Mouse (Mus musculus) embryonic fibroblast, embryonic 13.5 days (primary cell): ENCODE measurements around the gene Fam129a. TPM values are rescaled to one million over a fixed set of nuclear protein-coding genes. Genes with fewer than 3 reads are reported as not detected.
"Not testable (repeated sequence)": the region's sequence is repeated elsewhere in the genome, so short reads cannot be mapped to it uniquely, and the experiment has no call there.

Experiments
- H3K27ac ChIP-seq: 2 replicates; pipeline ENCODE4 v1.5.1; 2012; ENCODE audit warnings: low read length, control low read depth, inconsistent platforms; ENCODE audit not compliant: insufficient read depth
- H3K4me1 ChIP-seq: 2 replicates; pipeline ENCODE4 v1.6.1; 2011; ENCODE audit warnings: low read length; ENCODE audit not compliant: control insufficient read depth, insufficient read depth
- H3K4me3 ChIP-seq: 2 replicates; pipeline ENCODE4 v1.5.1; 2011; ENCODE audit warnings: mild to moderate bottlenecking, control low read depth, low read length; ENCODE audit not compliant: insufficient read depth
- CTCF ChIP-seq: IDR thresholded peaks from 2 replicates; pipeline ENCODE4 v1.5.1; 2011; ENCODE audit warnings: mild to moderate bottlenecking, control low read depth, low read length, moderate library complexity, borderline replicate concordance; ENCODE audit not compliant: insufficient read depth
- POLR2A ChIP-seq: IDR thresholded peaks from 2 replicates; pipeline ENCODE4 v1.6.1; 2011; ENCODE audit warnings: low read depth, mild to moderate bottlenecking, control low read depth, low read length, moderate library complexity
- polyA plus RNA-seq: library from polyadenylated mRNA; stranded (reverse); fragments of >200 nt; gene quantifications from 2 replicates; pipeline ENCODE4 v1.2.4, GENCODE M21; 2011; ENCODE audit warnings: low read depth; ENCODE audit not compliant: missing spikeins, insufficient read length

Fam129a gene
- polyA plus RNA-seq, 1 experiment = 81.6 TPM

DNA sequence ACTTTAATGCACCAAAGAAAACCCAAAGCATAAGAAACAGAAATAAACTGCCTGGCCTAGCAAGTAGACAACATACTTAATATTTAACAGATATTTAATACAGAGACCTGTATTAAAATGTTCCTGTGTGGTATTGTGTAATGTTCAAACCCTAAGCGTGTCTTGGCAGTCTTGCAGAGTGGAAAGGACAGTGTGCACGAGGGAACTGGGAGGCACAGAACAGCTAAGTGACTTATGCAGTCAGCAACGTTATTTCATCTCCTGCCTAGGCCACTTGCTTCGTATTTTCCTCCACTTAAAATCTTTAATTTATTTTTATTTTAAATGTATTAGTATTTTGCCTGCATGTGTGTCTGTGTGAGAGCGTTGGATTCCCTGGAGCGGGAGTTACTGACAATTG, 119.1 kb downstream of the Fam129a start:
- Histone ChIP-seq H3K4me3 (no peak overlapping the region), H3K27ac (peak overlapping the region; percentile 53; the same call in 1 of the 2 replicates), H3K4me1 (peaks cover 44% of the 10 kb centered on the region)
- no peak for TF ChIP-seq POLR2A
- TF ChIP-seq CTCF = no peak

DNA sequence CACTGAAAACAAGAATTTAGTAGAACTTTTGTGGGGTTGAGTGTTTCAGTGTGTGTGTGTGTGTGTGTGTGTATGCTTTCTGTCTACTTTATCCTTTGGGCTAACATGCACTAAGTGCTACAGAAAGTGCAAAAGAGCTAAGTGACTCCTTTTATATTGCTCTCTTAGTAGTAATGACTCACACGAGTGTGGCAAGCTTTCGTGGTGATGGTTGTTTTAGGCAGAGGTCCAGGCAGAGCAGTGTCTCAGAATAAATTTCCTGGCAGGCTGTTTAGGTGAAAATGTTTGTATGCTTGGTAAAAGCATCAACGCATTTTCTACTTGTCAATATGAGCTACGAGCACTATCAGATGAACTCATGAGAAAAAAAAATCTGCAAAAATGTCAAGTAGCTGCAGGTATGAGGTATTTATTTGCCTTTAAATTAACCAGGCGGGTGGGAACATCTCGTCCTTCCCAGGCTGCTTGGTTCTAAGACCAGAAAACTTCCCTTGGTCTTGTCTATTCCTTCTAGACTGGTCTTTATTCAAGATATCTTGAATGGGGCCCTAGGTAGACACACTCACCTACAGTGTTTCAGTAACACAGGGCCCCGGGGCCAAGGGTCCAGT, 119.7 kb downstream of the Fam129a start:
- TF ChIP-seq CTCF (no peak), POLR2A (no peak)

DNA sequence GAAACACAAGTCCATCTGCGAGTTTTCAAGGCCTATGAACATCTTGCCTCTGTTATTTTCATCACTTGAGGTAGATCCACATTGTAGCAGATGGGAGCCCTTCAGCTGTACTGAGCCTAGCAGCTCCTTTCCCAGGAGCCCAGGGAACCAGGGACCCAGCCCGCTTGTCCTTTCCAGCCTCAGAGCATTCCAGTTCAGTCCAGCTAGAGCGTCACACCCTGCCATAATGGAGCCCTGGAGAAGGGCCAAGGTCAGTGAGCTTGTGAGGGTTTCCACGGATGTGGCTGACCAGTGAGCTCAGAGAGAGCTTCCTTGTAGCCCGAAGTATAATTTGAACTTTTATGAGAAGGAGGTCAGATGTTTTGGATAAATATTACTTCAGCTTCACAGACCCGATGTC, 121.9 kb downstream of the Fam129a start:
- H3K4me3 ChIP-seq, H3K27ac ChIP-seq: not testable (repeated sequence)
- peaks cover 30% of the 10 kb centered on the region for H3K4me1 ChIP-seq

More for the DNA sequence above, 119.7 kb downstream of the Fam129a start:
- H3K4me3 ChIP-seq = no peak overlapping the region
- peak overlapping the region; percentile 53; the same call in 1 of the 2 replicates for H3K27ac ChIP-seq
- H3K4me1 ChIP-seq = peaks cover 38% of the 10 kb centered on the region

DNA sequence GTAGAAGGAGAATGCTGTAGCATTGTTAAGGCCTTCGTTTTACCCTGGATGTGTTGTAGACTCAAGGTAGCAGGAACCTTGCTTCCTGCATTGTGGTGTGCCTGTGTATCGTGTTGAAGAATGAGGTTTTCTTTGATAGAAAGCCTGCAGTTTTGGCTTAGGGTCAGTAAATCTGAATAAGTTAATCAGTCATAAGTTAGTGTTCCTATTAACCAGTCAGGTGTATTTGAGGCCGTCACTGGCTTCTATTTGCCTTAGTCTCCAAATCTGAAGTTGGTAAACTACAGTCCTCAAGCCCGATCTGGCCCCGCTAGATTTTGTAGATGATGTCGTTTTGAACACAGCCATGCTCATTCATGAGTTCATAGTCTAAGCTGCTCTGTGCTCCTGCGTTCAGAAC, 125.8 kb downstream of the Fam129a start:
- Histone ChIP-seq H3K27ac (no peak overlapping the region), H3K4me1 (peaks cover 11% of the 10 kb centered on the region), H3K4me3 (no peak overlapping the region)
- no peak for TF ChIP-seq POLR2A
- TF ChIP-seq CTCF = no peak

DNA sequence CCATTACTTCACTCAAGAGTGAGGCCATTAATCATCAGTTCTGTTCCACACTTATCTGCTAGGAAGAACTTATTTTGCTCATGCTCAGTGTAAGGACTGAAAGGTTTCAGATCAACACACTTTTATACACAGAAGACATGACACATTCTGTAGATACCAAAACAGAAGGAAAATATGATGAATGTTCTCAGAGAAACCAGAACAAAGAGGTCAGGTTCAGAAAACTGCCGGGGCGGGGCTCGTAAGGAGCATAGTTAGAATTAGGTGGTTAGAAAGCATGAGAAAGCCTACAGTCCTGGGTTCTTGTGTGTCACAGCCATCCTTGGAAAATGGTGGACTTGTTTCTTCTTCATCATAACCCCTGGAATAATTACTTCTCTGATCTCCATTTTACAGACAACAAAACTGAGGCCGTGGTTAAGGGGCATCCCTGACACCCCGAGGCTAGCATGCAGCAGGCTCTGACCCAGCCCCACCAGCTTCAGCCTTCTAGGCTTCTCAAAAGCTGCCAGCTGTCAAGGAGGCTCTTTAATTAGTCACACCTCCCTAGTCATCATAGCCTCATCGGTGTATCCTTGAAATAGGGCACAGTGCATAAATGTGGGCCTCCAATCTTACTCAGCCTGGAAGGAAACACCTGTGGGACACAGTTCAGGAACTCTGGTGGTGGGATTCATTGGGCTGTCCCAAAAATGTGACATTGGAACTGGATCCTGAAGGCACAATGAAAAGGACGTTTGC, 127.1 kb downstream of the Fam129a start:
- Histone ChIP-seq H3K27ac (no peak overlapping the region), H3K4me3 (no peak overlapping the region), H3K4me1 (peaks cover 3% of the 10 kb centered on the region; the same call in 1 of the 2 replicates)
- TF ChIP-seq CTCF (no peak), POLR2A (no peak)

DNA sequence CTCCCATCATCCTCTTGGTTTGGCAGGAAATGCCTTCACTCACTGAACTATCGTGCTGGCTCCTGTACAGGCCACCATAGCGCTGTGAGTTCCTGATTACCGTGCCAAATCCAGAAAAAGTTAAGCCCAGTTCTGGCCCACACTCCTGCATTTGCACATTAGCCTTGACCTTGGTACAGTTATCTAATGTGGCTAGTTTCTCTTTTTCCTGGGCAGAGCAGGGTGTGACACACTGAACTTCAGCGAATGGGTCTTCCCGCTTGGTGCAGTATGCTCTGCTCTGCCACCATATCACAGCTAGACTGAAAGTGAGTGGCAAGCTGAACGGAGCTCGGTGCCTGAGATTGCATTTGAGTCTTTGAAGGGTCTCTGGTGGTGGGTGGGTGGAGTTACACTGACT, 128.4 kb downstream of the Fam129a start:
- no peak overlapping the region for H3K27ac ChIP-seq
- H3K4me1 ChIP-seq = no peaks in the 10 kb centered on the region
- H3K4me3 ChIP-seq = no peak overlapping the region
- TF ChIP-seq POLR2A (no peak), CTCF (no peak)

DNA sequence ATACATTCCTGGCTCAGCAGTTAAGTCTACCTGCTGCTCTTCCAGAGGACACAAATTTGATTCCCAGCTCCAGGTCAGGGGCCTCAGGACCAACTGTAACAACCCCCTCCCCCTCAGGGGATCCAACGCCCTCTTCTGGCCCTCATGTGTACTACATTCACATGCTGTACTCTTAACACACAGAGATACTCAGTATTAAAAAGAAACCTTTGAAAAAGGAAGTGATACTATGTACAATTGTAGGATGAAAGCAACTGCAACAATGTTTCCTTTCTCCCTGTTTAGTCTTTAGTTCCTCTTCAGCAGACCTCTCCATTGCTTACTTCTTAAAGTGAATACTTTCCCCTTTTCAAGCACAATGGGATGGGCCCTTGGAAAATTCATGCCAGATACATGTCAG, 131.8 kb downstream of the Fam129a start:
- H3K4me1 ChIP-seq = no peaks in the 10 kb centered on the region
- H3K27ac ChIP-seq = no peak overlapping the region
- TF ChIP-seq CTCF = no peak
- no peak for TF ChIP-seq POLR2A
- H3K4me3 ChIP-seq = no peak overlapping the region

DNA sequence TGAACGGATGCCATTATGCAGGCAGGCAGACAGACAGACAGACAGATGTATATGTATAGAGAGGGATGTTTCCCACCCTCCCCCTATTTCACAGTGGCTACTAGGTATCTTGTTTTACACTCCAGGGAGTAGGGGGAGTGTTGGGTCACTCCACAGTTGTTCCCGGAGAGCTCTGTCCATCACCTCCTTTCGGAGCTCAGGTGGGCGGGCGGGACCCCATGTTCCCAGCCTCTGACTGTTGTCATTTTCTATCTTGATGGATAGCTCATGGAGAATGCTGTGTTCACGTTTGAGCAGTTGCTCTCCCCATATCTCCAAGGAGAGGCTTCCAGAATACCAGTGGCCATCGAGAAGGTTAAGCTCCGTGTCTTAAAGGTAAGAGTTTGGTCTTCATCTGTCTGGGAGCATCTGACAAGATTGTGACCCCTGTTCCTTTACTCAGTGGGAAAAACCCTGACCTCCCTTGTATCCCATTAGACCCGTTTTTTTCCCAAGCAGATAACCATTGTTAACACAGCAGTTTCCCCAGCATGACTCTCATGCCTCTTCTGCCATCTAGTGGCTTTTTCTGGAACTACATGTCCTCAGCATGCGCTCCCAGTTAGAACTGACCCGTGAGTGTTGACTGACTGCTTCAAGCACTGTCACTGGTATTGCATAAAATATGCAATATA, 134.9 kb downstream of the Fam129a start:
- H3K4me3 ChIP-seq = no peak overlapping the region
- 0 out of 2 replicates have a peak, but pooled peaks cover 3% of the 10 kb centered on the region for H3K4me1 ChIP-seq
- no peak for TF ChIP-seq POLR2A
- peak; percentile 56; the same call in 1 of the 2 replicates for TF ChIP-seq CTCF
- H3K27ac ChIP-seq = no peak overlapping the region

DNA sequence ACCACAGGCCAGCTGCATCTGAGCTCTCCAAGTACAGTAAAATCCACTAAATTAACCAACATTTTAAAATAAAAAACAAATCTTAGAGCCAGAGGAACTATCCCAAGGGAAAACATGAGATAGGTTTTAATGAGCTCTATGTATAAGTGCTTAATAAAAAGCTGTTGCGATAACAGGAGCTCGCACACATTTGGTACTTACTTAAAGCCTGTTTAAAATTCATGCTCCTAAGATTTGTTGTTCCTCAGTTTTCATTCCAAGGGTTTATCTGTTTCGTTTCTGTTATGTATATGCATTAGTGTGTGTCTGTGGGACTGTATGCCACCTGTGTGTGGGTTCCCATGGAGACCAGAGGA, 135.4 kb downstream of the Fam129a start:
- TF ChIP-seq POLR2A (no peak), CTCF (no peak)

More for the DNA sequence above, 135.4 kb downstream of the Fam129a start:
- Histone ChIP-seq H3K4me3 (no peak overlapping the region), H3K27ac (no peak overlapping the region), H3K4me1 (0 out of 2 replicates have a peak, but pooled peaks cover 3% of the 10 kb centered on the region)
